Mouse (Mus musculus) lung, postnatal 0 days (tissue): ENCODE results near the gene Tomm20.

Source experiments
- CTCF ChIP-seq: IDR thresholded peaks from 2 replicates; pipeline ENCODE4 v1.5.1; 2016; ENCODE audit warnings: antibody characterized with exemption, mild to moderate bottlenecking
- EP300 ChIP-seq: IDR thresholded peaks from 2 replicates; pipeline ENCODE4 v1.6.1; 2016; ENCODE audit warnings: antibody characterized with exemption, mild to moderate bottlenecking, control low read depth

GRCm38 (mm10) chr8:126918356-126918755, 27.3 kb downstream of the Tomm20 start:
- TF ChIP-seq CTCF: no peak
- TF ChIP-seq EP300: no peak
